Mouse (Mus musculus) liver, adult (tissue): ENCODE results near the gene Tiam1.

ENCODE experiments used
- GATA4 ChIP-seq: IDR thresholded peaks from 2 replicates; pipeline ENCODE4 v1.6.1; 2014; ENCODE audit warnings: mild to moderate bottlenecking, low read length; ENCODE audit not compliant: insufficient replicate concordance

The Tiam1 gene

GRCm38 (mm10) chr16:90098191-90098605 lies 45.4 kb downstream of the Tiam1 start:
- TF ChIP-seq GATA4 = no peak

DNA sequence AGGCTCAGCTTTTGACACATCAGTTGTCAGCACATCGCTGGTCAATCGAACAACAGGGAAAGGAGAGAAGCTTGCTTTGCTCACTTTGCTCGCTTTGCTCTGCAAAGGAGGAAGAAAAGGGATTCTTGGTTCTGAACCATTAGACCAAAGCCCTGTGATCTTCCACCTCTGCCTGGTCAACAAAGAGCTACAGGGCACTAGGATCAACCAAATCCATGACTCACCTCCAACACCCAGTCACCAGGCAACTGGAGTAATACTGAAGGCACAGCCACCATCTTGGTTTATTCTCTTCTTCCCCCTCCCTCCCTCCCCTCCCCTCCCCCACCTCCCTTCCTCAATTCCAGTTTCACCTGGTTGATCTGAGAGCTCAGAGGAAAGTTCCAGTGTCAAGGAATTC lies 45.8 kb downstream of the Tiam1 start:
- TF ChIP-seq GATA4 = no peak

DNA sequence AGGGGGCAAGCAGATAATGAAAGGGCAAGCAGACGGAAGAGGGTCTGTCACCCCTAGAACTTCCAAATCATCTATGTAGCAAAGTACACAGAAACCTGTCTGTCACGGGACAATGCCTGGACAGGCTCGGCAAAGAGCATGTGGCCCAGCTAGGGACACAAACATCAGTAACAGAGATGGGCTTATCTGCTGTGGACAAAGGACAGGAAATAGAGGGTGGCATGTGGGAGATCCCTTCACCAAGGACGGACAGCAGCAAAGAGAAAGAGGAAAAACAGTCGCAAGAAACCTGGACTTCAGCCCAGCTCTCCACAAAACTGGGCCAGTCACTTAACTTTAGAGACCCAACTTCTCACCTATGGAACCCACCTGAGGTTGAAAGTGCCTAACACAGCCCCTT lies 47.6 kb downstream of the Tiam1 start:
- no peak for TF ChIP-seq GATA4

DNA sequence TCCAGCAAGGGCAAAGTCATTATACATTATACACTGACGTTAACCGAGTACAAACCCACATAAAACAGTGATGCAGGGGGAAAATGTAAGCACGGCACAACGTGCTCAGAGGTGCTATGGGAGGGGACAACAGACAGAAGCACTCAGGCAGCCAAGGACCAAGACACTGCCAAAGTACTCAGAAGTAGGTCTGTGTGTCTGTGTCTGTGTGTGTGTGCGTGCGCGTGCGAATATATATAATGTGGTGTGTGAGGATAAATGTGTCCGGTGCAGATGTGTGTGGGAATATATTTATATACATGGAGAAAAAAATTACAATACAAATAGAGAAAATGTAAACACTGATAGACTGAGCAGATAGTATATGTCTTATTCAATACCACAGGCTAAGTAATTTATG lies 50.6 kb downstream of the Tiam1 start:
- TF ChIP-seq GATA4 = no peak

DNA sequence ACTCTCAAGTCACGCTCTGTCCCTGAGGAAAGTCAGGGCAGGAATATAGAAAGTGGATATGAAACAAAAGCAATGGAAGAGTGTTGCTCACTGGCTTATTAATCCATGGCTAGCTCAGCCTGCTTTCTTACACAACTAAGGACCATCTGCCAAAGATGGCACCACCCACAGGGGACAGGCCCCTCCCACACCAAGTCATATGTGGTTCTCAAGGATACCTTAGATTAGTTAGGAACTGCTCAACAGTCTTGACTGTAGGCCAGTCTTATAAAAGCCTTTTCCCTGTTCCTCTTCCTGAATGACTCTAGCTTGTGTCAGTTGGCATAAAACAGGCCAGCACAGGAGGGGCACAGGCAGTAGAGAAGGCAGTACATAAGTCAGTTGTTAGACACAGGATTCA lies 51.7 kb downstream of the Tiam1 start:
- TF ChIP-seq GATA4 = no peak

- TF ChIP-seq GATA4 = no peak
Observed at GRCm38 (mm10) chr16:90091112-90091720, 52.4 kb downstream of the Tiam1 start.

GRCm38 (mm10) chr16:90090368-90090767 lies 53.2 kb downstream of the Tiam1 start:
- TF ChIP-seq GATA4 = no peak

GRCm38 (mm10) chr16:90087256-90087655 lies 56.3 kb downstream of the Tiam1 start:
- no peak for TF ChIP-seq GATA4

GRCm38 (mm10) chr16:90086111-90086510 lies 57.5 kb downstream of the Tiam1 start:
- TF ChIP-seq GATA4 = no peak

DNA sequence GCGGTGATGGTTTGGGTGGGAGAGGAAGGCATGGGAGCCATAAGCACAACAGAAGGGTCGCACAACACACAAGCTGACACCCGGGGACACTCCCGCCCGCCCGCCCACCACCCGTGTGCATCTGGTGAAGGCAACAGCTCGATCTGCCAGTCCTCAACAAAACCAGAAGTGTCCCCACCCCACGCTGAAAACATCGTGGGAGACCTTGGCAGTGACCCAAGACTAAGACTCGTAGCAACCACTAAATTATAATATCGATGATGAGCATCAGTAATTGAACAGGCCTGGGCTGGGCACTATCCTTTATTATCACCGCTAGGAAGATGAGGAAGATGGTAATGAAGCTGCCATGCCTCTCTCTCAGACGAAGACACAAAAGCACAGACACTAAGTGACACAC lies 58.0 kb downstream of the Tiam1 start:
- no peak for TF ChIP-seq GATA4

DNA sequence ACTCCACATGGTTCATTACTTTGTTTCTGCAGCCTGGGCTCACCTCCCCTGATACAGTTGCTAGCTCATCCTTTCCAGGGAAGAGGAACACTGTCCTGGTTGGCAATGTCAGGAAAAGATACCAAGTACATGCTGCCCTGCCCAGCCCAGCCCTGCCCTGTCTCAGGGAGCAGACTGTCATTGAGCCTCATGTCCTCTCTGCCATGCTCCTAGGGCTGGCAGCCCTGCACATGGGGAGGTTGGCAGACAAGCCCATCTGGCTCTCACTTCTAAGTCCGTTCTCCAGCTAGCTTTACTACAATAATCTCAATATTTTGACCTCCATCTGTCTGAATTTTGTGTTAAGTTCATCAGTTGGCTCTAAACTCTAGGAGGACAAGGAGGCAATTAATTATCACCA lies 62.4 kb downstream of the Tiam1 start:
- no peak for TF ChIP-seq GATA4

GRCm38 (mm10) chr16:90078806-90079381 lies 64.7 kb downstream of the Tiam1 start:
- TF ChIP-seq GATA4 = no peak

- no peak for TF ChIP-seq GATA4
Observed at GRCm38 (mm10) chr16:90073510-90073909, 70.1 kb downstream of the Tiam1 start.

DNA sequence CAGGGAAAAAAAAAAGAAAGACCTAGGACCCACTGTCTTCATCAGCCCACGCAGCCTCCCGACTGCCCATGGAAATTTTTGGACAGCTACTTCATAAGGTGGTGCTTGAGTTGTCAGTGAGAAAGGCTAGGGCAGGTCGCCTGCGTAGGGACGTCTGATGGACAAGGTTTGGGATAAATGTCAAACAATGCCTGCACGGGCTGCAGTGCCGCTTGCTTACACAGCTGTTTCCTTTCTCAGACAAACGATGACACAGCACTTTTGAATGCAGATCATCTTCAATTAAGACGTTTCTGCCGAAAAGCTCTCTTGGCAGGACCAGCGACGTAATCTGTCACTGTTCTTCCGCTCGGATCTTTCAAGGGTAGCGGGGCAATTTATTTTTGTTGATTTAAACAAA lies 70.9 kb downstream of the Tiam1 start:
- no peak for TF ChIP-seq GATA4

GRCm38 (mm10) chr16:90070104-90070503 lies 73.5 kb downstream of the Tiam1 start:
- no peak for TF ChIP-seq GATA4

GRCm38 (mm10) chr16:90069197-90069596 lies 74.4 kb downstream of the Tiam1 start:
- no peak for TF ChIP-seq GATA4

- no peak for TF ChIP-seq GATA4
Observed at GRCm38 (mm10) chr16:90052905-90053519, 90.6 kb downstream of the Tiam1 start.
